Mouse (Mus musculus) left cerebral cortex, adult 18-20 months (tissue): ENCODE data around the gene Atl2. TPM values are rescaled to one million over a fixed set of nuclear protein-coding genes. Genes with fewer than 3 reads are reported as not detected.

ENCODE experiments used
- DNase-seq, 2 experiments: peaks; one replicate each; pipeline ENCODE4 v3.0.0; 2021 to 2022; ENCODE audit warnings: low spot score in 2 of 2, mixed read lengths in 1 of 2
- long read RNA-seq, 2 experiments: library from polyadenylated mRNA; stranded (forward); transcript quantifications; one replicate each; pipeline ENCODE4 v2.0.0; 2021
- total RNA-seq, 2 experiments: library from RNA; stranded (reverse); gene quantifications; 2 replicates each; pipeline ENCODE4 v1.2.3; 2021

Gene Atl2
- total RNA-seq: 10 to 100 TPM; 64.3 to 66.0 TPM
- long read RNA-seq, experiment 1, transcript Atl2-201 (13 exons, 3,618 nt): major isoform, 13 of 78 reads
- long read RNA-seq, experiment 1, partial matches to known transcripts: 8 of 78 reads
- long read RNA-seq, experiment 1, other reads (novel, unspliced or antisense): 56 of 78 reads
- long read RNA-seq, experiment 2, transcript Atl2-201 (13 exons, 3,618 nt): major isoform, 20 of 59 reads
- long read RNA-seq, experiment 2, partial matches to known transcripts: 6 of 59 reads
- long read RNA-seq, experiment 2, other reads (novel, unspliced or antisense): 33 of 59 reads

DNA sequence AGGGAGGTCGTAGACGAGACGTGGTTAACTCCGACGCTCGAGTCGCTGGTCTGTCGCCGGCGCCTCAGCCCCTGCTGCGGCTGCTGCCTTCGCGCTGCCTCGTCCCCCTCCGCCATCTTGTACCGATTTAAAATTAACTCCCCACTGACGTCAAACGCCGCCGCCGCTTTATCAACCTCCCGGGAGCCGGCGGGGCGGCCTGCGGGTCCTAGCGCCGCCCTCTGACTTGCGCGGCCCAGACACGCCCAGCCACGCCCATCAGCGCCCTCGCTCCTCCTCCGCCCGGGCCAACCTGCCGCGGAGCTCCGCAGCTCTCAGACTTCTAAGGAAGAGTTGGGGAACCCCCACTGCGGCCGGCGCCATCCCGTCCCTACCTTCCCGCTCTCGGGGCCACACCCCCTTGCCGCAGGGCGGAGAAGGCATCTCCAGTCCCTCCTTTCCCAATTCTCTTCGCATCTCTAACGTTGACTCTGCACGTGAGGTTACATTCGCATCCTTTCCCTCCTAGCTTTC is at the start of gene Atl2:
Atl2 (minus strand) TSS at position 213 of the 513 bp plus-strand sequence.
- DNase-seq: peak; percentile 93 to 96

DNA sequence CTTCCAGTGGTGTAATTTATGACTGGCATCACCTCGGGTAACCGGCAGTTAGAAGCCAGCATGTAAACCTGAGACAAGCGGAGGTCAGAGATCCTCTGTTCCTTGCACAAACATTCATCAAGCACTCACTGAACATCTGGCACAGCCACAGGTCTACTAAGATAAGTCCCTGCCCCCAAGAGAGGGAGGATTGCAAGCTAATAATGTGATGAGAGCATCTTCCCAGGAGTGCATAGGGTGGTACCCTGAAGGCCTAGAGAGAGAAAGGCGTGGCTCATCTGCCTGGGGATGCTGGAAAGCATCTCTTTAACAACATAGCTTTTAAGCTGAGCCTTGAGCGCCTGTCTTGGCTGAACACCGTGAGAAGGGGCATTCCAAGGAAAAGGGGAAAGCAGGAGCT is 48.9 kb upstream of the Atl2 start:
- no peak for DNase-seq

- DNase-seq: no peak
Measured at GRCm38 (mm10) chr17:79942418-79942817, 46.5 kb upstream of the Atl2 start.

GRCm38 (mm10) chr17:79939133-79939532 is 43.2 kb upstream of the Atl2 start:
- no peak for DNase-seq

DNA sequence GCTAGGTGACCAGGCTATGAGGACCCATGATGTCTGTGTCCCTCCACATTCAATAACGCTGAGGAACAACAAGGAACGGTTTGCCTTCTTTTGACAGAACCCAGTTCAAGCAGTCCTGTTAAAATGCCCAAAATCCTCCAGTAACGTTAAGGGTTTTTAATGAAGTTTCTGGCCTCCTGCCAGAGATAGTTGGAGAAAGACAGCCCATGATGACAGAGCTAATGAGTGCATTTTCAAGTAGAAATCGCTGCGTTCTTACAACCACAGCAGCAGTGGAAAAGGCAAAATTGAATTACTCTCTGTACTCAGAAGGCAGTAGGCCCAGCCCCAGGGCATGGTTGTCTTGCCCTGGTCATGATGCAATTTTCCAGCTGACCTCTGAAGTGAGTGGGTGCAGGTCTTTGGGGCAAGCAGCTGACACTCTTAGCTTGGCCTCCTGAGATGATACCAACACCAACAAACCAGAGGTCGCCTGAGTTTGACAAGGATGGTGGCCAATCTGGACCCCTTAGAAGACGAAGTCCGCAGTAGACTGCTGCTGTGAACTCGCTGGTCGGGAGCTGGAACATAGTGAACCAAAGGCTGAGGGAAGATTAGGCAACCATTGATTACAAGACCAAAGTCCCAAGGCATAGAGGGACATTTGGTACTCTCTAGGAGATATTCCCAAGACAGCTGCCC is 42.1 kb upstream of the Atl2 start:
- no peak for DNase-seq

GRCm38 (mm10) chr17:79934370-79934769 is 38.4 kb upstream of the Atl2 start:
- DNase-seq: no peak

- DNase-seq: no peak
Measured at GRCm38 (mm10) chr17:79932676-79933278, 36.9 kb upstream of the Atl2 start.

- no peak for DNase-seq
Measured at GRCm38 (mm10) chr17:79927110-79927509, 31.2 kb upstream of the Atl2 start.

DNA sequence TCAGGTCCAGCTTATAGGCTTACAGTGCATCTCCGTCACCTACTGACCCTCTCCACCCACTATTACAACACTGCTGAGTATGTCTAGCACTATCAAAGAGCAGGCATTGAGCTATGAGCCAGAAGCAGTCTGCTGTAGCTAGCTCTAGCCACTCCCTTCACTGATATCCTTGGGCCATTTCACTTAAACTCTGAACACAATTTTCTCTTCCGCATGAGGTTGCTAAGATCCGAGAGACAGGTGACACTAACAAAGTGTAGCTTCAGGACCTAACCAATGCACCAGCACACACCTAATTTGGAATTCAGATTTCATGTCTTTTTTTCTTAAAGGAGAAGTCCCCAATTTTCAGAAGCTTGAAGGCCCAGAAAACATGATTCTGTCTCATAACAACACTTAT is 30.6 kb upstream of the Atl2 start:
- DNase-seq: no peak

DNA sequence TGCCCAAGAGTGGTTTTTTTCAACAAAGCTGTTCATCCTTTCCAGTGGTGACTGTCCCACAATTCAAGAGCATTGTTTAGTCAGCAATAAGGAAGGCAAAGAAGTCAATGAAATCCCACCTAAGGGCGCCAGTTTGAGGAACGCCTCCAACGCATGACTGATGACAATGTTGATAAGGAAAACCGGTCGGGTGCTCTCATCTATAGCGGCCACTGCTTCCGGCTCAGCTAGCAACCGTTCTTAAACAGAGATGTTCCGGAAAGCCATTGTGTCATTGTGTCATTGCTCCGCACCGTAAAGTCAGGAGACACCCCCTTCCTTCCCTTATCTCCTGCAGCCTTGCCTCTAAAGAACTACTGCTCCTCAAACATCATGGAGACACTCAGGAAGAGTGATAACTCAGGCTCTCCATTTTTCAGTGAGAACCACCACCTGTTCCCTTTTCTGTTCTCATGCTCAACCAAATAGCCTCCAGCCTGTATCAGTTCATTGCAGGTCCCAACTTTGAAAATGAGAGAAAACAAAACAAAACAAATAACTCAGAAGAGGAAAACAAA is 30.0 kb upstream of the Atl2 start:
- no peak for DNase-seq

- no peak for DNase-seq
Measured at GRCm38 (mm10) chr17:79920355-79920754, 24.4 kb upstream of the Atl2 start.

DNA sequence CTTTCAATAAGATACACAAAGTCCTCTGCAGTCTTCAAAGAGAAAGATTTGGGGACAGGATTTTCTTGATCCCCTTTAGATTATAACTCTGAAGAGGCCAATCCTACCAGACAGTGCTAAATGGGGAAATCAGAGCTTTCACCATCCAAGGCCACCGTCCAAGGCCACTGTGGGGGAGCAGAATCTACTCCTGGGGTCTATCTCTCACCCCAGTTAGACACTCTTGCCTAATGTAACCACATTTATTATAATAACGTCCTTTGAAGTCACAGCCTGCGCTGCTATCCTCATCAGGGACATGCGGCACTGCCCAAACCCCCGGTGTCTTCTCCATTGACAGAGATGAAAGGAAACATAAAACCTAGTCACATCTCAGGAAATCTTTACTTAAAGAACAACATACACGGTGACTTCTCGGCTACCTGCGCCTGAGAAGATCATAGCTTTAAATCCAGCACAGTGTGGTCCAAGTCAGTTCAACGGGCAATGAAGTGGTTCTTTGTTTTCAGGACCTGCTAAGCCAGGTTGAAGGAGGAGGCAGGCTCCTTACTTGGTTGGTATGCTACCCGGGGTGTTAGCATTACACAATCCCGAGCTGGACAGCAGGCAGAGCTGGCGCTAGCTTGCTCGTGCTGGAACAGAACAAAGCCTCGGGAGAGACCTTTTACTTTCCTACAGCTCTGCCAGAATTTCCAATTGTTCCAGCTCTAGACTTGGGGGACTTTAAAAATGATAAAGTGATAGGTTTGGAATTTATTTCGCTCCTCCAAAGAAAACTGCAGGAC is 23.8 kb upstream of the Atl2 start:
- DNase-seq: no peak

- no peak for DNase-seq
Measured at GRCm38 (mm10) chr17:79918484-79919004, 22.6 kb upstream of the Atl2 start.

GRCm38 (mm10) chr17:79916996-79917395 is 21.1 kb upstream of the Atl2 start:
- no peak for DNase-seq

- DNase-seq: no peak
Measured at GRCm38 (mm10) chr17:79912174-79912573, 16.3 kb upstream of the Atl2 start.

DNA sequence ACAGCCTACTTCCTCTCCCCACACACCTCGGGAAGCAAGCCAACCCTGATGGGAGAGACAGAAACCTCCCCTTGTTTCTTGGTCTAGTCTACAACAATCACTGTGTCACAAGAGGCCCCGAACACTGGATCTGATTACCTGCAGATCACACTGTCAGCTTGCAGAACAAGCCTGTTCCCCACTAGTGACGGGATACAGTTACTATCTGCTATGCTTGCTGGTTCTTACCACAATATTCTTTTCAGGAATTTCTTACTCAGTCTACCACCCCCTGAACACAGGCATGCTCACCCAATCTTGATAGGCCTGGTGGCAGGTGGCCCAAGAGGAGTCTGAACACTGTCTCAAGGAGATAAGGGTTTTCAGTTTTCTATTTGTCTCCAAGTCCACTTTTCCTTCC is 15.8 kb upstream of the Atl2 start:
- DNase-seq: no peak

DNA sequence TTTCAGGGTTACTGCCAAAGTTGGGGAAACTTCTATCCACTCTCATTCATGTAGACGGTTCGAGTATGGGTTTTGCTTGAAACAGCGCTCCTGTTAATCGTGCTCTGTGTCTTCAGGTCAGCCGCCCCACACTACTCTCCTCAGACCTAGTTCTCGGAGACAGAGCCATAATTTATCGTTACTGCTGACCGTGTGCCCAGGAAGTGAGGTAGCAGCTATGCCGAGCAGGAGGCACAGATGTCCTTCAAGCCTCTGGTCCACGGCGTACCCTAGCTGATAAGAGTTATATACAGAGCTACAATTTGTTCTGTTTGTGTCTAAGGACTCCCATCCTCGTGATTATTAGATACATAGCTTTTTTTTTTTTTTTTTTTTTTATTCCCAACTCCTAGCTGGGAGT is 13.6 kb upstream of the Atl2 start:
- DNase-seq: no peak

- no peak for DNase-seq
Measured at GRCm38 (mm10) chr17:79907698-79908097, 11.8 kb upstream of the Atl2 start.

GRCm38 (mm10) chr17:79906791-79907494 is 11.0 kb upstream of the Atl2 start:
- no peak for DNase-seq

DNA sequence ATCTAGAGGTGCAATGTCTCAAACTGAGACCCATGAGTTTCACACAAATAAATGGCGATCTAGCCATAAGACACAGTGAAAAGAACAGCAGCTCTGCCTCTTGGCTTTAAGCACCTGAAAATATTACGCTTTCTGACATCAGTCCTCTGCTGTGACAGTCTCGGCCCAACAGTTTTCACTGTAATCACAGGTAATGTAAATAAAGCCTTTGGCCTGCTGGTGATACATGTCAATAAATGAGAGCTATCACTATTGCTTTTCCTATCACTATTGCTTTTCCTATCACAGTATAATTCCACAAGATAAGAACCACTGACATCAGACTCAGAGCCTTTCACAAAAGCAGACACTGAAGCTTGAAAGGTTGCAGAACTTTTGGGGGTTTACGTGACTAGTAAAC is 8.7 kb upstream of the Atl2 start:
- no peak for DNase-seq
